Mouse (Mus musculus) liver, adult 2 months (tissue): Measurements from ENCODE around the gene Krt25. TPM values are rescaled to one million over a fixed set of nuclear protein-coding genes. Genes with fewer than 3 reads are reported as not detected.

ENCODE experiments used
- DNase-seq: peaks from one replicate; pipeline ENCODE4 v3.0.0-alpha.2; 2011; ENCODE audit warnings: low read depth, low spot score; ENCODE audit errors: extremely low read depth
- H3K27ac ChIP-seq: fragments of 200-500 bp; replicated peaks from 2 replicates; pipeline ENCODE4 v1.5.1; 2012; ENCODE audit warnings: low read depth, mild to moderate bottlenecking, control low read depth, inconsistent platforms, low read length; ENCODE audit not compliant: insufficient read depth
- H3K27me3 ChIP-seq: fragments of 200-500 bp; 2 replicates; pipeline ENCODE4 v1.6.1; 2012; ENCODE audit warnings: mild to moderate bottlenecking, moderate library complexity, low read length, inconsistent platforms; ENCODE audit not compliant: control insufficient read depth, insufficient read depth
- H3K36me3 ChIP-seq: fragments of 200-500 bp; 2 replicates; pipeline ENCODE4 v1.6.1; 2012; ENCODE audit warnings: low read length, inconsistent platforms; ENCODE audit not compliant: control insufficient read depth, insufficient read depth
- H3K4me1 ChIP-seq: fragments of 200-500 bp; 2 replicates; pipeline ENCODE4 v1.6.1; 2011; ENCODE audit warnings: low read length; ENCODE audit not compliant: control insufficient read depth, insufficient read depth
- H3K4me3 ChIP-seq: fragments of 200-500 bp; 2 replicates; pipeline ENCODE4 v1.5.1; 2011; ENCODE audit warnings: low read depth, mild to moderate bottlenecking, control low read depth, low read length, moderate library complexity; ENCODE audit not compliant: insufficient read depth
- H3K79me2 ChIP-seq: fragments of 200-500 bp; 2 replicates; pipeline ENCODE4 v1.6.1; 2012; ENCODE audit warnings: inconsistent platforms, mild to moderate bottlenecking, low read length, moderate library complexity; ENCODE audit not compliant: control insufficient read depth, insufficient read depth
- H3K9ac ChIP-seq: fragments of 200-500 bp; 2 replicates; pipeline ENCODE4 v1.6.1; 2012; ENCODE audit warnings: low read depth, mild to moderate bottlenecking, control low read depth, inconsistent platforms, low read length
- CTCF ChIP-seq: fragments of 200-500 bp; IDR thresholded peaks from 2 replicates; pipeline ENCODE4 v1.5.1; 2011; ENCODE audit warnings: low read depth, low read length, control low read depth
- POLR2A ChIP-seq: fragments of 200-500 bp; IDR thresholded peaks from 2 replicates; pipeline ENCODE4 v1.6.1; 2011; ENCODE audit warnings: low read length, control low read depth; ENCODE audit not compliant: insufficient read depth; ENCODE audit errors: extremely low read depth
- WGBS: fragments of 180-500 bp; shearing (Covaris S2); methylation state at CpG from one replicate; pipeline ENCODE4 v1.1.7; 2018; 5-methylcytosine and 5-hydroxymethylcytosine counted together
- polyA plus RNA-seq: library from polyadenylated mRNA; depleted of rRNA; stranded (reverse); fragments of >200 nt; gene quantifications from 2 replicates; pipeline ENCODE4 v1.2.3, GENCODE M21; 2012
- total RNA-seq: library from RNA; depleted of rRNA; stranded (reverse); fragments of >200 nt; gene quantifications from 2 replicates; pipeline ENCODE4 v1.2.3, GENCODE M21; 2014

Gene Krt25
- total and polyA plus RNA-seq, 2 experiments = not detected

- DNase-seq = peak; percentile 24
- no peaks in the 10 kb centered on the region for H3K79me2 ChIP-seq
Measured at GRCm38 (mm10) chr11:99292846-99293245, 29.9 kb downstream of the Krt25 start.

GRCm38 (mm10) chr11:99284833-99285312 lies 37.9 kb downstream of the Krt25 start, which contains the start of gene Krt24:
Krt24 (minus strand) TSS chr11:99285262.
- H3K4me3 ChIP-seq = no peak within 1 kb of the TSS
- no peak within 1 kb of the TSS for H3K27ac ChIP-seq
- H3K36me3 ChIP-seq = no peaks in the 10 kb centered on the region
- TF ChIP-seq CTCF (no peak), POLR2A (no peak)
- DNase-seq = no peak
- WGBS = 70% methylated on average over 11 of the region's 11 CpGs
- H3K27me3 ChIP-seq = no peaks in the 10 kb centered on the region
- H3K9ac ChIP-seq = no peak within 1 kb of the TSS
- H3K4me1 ChIP-seq = no peaks in the 10 kb centered on the region
- no peaks in the 10 kb centered on the region for H3K79me2 ChIP-seq

More at GRCm38 (mm10) chr11:99292846-99293245, 29.9 kb downstream of the Krt25 start:
- TF ChIP-seq POLR2A (no peak), CTCF (peak; percentile 61)
- peaks cover 3% of the 10 kb centered on the region; the same call in 1 of the 2 replicates for H3K27me3 ChIP-seq
- H3K4me1 ChIP-seq = no peaks in the 10 kb centered on the region
- H3K9ac ChIP-seq = no peak overlapping the region
- H3K27ac ChIP-seq = no peak overlapping the region
- 59% methylated on average over 5 of the region's 5 CpGs for WGBS
- no peaks in the 10 kb centered on the region for H3K36me3 ChIP-seq
- no peak overlapping the region for H3K4me3 ChIP-seq

GRCm38 (mm10) chr11:99284011-99284410 lies 38.7 kb downstream of the Krt25 start:
- no peaks in the 10 kb centered on the region for H3K27me3 ChIP-seq
- H3K36me3 ChIP-seq = no peaks in the 10 kb centered on the region
- H3K9ac ChIP-seq = no peak overlapping the region
- no peak for DNase-seq
- no peak overlapping the region for H3K27ac ChIP-seq
- 87% methylated on average over 5 of the region's 5 CpGs for WGBS
- H3K4me1 ChIP-seq = no peaks in the 10 kb centered on the region
- no peaks in the 10 kb centered on the region for H3K79me2 ChIP-seq
- H3K4me3 ChIP-seq = no peak overlapping the region
- TF ChIP-seq CTCF = no peak
- TF ChIP-seq POLR2A = no peak

GRCm38 (mm10) chr11:99283334-99283733 lies 39.4 kb downstream of the Krt25 start:
- no peaks in the 10 kb centered on the region for H3K36me3 ChIP-seq
- H3K79me2 ChIP-seq = no peaks in the 10 kb centered on the region
- 71% methylated on average over 4 of the region's 4 CpGs for WGBS
- DNase-seq = no peak
- no peak overlapping the region for H3K27ac ChIP-seq
- H3K4me1 ChIP-seq = no peaks in the 10 kb centered on the region
- H3K27me3 ChIP-seq = no peaks in the 10 kb centered on the region
- H3K4me3 ChIP-seq = no peak overlapping the region
- no peak overlapping the region for H3K9ac ChIP-seq
- TF ChIP-seq POLR2A (no peak), CTCF (no peak)

GRCm38 (mm10) chr11:99281116-99281515 lies 41.6 kb downstream of the Krt25 start:
- no peak for TF ChIP-seq CTCF
- no peak for TF ChIP-seq POLR2A

GRCm38 (mm10) chr11:99279986-99280385 lies 42.8 kb downstream of the Krt25 start:
- Histone ChIP-seq H3K9ac (no peak overlapping the region), H3K27me3 (no peaks in the 10 kb centered on the region), H3K4me1 (0 out of 2 replicates have a peak, but pooled peaks cover 2% of the 10 kb centered on the region), H3K79me2 (no peaks in the 10 kb centered on the region), H3K4me3 (no peak overlapping the region), H3K27ac (no peak overlapping the region), H3K36me3 (no peaks in the 10 kb centered on the region)
- TF ChIP-seq POLR2A = no peak
- no peak for TF ChIP-seq CTCF
- WGBS = 68% methylated on average over 5 of the region's 5 CpGs
- no peak for DNase-seq

More at GRCm38 (mm10) chr11:99281116-99281515, 41.6 kb downstream of the Krt25 start:
- Histone ChIP-seq H3K79me2 (no peaks in the 10 kb centered on the region), H3K27me3 (no peaks in the 10 kb centered on the region), H3K4me1 (no peaks in the 10 kb centered on the region), H3K36me3 (no peaks in the 10 kb centered on the region), H3K27ac (no peak overlapping the region), H3K4me3 (no peak overlapping the region), H3K9ac (no peak overlapping the region)
- WGBS = 92% methylated on average over 9 of the region's 9 CpGs
- no peak for DNase-seq
